Mouse (Mus musculus) T-cell, adult 2 months (primary cell): Measurements from ENCODE around the gene Surf4.

Experiments used
- DNase-seq: peaks from one replicate; pipeline ENCODE4 v3.0.0; 2022; ENCODE audit warnings: low spot score

Gene Surf4

DNA sequence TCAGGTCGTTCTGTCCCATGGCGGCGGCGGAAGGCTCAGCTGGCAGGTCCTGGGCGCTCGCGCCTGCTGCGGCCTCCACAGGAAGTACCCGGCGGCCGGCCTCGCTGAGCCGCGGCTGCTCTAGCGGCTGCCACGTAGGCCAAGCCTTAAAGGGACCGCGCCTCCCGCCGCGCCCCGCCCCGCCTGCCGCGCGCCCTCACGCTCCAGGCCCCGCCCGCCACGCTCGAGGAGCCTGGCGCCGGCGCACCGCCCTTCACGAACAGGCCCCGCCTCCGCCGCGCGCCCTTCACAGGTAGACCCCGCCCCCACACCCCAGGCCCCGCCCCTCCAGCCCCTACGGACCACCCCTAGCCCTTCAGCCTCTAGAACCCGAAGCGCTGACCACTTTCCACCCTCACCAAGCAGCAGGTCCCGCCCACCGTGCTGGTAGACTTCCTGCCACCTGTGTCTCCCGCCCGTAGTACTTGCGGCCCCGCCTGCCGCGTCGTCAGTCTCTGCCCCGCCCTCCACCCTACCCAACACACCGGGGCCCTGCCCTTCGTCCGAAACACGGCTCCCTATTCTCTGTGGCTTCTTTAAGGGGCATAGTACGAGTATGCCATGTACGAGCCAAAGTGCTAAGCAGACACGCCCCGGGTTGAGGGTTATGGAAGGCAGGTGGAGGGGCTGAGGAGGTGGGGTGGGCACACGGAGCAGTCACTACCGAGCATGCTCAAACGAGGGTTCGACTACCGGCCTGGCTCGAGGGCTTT, at the start of gene Surf4, which contains the start of gene Stkld1:
Surf4 (minus strand) TSS at position 625 of the 752 bp plus-strand sequence.
Stkld1 (plus strand) TSS at position 744 of the 752 bp plus-strand sequence.
- peak; percentile 92 for DNase-seq

DNA sequence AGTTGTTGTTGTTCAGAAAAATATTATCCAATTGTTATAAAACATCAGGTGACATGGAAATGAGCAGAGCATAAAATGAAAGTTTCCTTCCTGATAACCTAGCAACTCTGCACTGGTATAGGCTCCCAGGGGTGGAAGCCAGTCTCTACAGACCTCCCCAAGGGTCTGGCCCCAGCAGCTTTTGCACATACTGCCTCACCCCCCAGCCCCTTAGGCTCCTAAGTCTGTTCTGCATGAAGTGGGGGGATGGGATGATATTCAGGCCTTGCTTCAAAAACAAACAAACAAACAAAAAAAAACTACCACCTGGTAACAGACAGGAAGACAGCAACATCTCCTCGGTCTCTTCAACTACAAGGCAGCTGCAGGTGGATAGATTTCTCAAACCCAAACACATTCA, 46.6 kb upstream of the Surf4 start:
- DNase-seq = no peak

- no peak for DNase-seq
Measured at GRCm38 (mm10) chr2:26973960-26974359, 40.2 kb upstream of the Surf4 start.

- DNase-seq = no peak
Measured at GRCm38 (mm10) chr2:26973116-26973515, 39.4 kb upstream of the Surf4 start, which contains the start of gene Adamts13. TSS of gene Adamts13 (plus strand) at chr2:26973416.

DNA sequence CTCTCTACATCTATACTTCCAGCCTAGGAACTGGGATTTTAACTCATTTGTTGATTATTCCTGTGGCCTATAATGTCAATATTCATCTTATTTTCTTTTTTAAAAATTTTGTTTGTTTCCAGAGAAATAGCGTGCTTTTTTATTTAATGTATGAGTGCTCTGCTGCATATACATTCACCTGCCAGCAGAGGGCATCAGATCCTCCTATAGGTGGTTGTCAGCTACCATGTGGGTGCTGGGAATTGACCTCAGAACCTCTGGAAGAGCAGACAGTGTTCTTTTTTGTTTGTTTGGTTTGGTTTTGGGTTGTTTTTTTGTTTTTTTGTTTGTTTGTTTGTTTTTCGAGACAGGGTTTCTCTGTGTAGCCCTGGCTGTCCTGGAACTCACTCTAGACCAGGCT, 33.5 kb upstream of the Surf4 start:
- DNase-seq = no peak

- no peak for DNase-seq
Measured at GRCm38 (mm10) chr2:26964724-26965370, 31.1 kb upstream of the Surf4 start.

GRCm38 (mm10) chr2:26963923-26964723, 30.4 kb upstream of the Surf4 start, which contains the start of gene Rexo4:
TSS of gene Rexo4 (minus strand) at chr2:26964386.
- DNase-seq = peak; percentile 92

- no peak for DNase-seq
Measured at GRCm38 (mm10) chr2:26960756-26961155, 27.0 kb upstream of the Surf4 start.

DNA sequence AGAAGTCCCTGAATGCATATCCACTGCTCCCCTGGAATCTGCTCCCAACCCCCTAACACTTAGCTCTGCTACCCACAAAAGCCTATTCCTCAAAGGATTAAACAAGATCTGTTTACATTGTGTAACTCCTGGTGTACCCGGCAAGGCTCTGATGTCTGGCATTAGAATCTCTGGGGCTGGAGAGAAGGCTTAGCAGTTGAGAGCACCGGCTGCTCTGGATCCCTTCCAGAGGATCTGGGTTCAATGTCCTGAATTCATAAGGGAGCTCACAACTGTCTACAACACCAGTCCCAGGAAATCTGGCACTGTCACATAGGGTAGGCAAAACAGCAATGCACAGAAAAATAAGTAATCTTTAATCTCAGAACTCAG, 23.7 kb upstream of the Surf4 start:
- DNase-seq = no peak

- DNase-seq = no peak
Measured at GRCm38 (mm10) chr2:26956811-26957487, 23.2 kb upstream of the Surf4 start.

DNA sequence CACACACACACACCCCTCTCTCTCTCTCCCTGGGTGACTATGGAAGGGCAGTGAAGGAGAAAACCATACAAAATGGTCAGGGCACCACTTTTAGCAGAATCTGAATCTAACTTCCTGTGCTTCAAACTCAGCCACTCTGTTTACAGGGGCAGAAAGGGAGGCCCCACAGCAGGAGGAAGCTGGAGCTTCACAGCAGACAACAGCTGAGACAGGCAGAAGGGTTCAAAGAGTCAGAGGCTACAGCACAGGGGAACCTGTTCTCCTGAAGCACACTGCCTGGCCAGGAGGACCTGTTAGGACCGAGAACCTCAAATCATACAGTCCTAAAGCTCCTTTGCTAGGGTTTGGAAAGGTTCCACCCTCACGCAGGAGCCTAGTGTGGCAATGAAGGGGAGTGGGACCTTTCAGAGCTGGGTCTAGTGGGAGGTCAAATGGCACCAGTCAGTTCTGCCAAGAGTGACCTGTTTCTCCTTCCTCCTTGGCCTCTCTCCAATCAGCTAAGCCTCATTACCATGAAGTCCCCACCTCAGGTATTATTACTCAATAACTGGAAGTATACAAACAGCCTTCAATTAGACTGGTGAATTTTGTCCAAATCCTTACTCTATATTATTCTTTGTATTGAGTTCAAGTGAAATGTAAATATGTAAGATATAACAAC, 21.1 kb upstream of the Surf4 start:
- DNase-seq = no peak

GRCm38 (mm10) chr2:26952866-26953265, 19.1 kb upstream of the Surf4 start:
- no peak for DNase-seq

- DNase-seq = no peak
Measured at GRCm38 (mm10) chr2:26952193-26952592, 18.5 kb upstream of the Surf4 start.

DNA sequence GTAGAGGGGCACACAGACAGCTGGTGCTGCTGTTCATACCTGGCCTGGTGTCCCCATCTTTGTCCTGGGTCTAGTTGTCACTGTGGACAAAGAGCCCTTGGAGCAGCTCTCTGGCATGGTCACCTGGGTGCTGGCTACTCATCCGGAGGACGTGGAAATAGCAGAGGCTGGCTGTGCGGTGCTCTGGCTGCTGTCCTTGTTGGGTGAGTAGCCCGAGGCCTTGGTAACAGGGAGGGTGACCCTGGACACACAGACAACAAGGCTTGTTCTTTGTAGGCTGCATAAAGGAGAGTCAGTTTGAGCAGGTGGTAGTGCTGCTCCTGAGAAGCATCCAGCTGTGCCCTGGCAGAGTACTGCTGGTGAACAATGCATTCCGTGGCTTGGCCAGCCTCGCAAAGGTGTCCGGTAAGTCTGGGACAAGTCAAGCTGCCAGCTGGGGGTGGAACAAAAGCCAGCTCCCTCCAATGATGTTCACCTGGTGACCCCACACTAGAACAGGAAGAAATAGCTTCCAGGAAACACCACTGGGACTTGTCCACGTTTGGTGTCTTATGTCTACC, 17.7 kb upstream of the Surf4 start:
- no peak for DNase-seq

GRCm38 (mm10) chr2:26950411-26950810, 16.7 kb upstream of the Surf4 start:
- no peak for DNase-seq

DNA sequence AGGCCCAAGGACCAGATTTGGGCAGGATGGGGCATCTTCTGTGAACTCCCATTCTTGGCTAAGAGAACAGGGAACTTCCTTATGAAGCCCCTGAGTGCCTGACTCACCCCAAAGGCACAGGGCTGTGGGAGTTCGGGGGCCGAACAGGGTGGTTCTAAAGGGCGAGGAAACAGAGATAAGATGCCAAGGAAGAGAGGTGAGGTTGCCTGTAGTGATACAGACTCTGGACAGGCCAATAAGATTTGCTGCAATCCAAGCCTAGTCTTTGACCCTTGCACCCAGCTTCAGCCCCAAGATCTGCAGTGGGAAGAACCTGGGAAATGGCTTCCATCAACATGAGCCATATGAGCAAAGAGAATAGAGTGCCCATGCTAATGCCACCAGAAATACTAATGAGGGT, 9.5 kb upstream of the Surf4 start:
- no peak for DNase-seq

DNA sequence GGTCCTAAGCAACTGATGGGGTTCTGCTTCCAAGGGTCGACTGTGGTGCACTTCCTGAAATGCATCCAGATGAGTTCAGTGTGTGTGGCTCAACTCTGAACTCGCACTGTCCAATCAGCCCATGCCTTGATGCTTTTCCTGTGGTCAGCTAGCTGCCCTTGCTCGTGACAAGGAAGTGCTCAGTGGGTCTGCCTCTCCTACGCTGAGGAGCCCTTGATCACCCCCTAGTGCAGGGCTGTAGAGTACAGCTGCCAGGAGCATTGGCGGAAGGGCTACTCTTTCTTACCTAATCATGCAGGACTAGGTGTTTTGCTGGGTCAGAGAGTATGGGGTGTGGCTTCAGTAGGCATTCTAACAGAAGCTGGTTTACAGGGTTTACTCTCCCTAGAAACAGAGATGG, 7.8 kb upstream of the Surf4 start:
- DNase-seq = no peak

DNA sequence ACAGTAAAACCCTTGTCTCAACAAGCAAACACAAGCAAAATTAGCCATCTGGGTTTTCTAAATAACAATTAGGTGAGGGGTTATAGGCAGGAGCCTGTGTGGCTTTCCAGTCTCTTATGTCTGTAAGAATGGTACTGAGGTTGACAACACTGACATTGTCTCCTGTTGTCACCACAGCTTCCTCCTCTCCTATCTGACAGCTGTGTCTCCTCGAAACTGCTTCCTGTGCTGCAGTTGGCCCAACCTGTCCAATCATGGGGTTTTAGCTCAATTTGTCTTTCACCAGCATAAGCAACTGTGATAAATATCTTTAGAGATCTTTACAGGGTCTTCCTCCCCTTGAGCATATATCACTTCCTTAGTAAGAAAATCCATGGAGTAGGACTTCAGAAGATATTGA, 2.7 kb upstream of the Surf4 start:
- DNase-seq = peak; percentile 44

DNA sequence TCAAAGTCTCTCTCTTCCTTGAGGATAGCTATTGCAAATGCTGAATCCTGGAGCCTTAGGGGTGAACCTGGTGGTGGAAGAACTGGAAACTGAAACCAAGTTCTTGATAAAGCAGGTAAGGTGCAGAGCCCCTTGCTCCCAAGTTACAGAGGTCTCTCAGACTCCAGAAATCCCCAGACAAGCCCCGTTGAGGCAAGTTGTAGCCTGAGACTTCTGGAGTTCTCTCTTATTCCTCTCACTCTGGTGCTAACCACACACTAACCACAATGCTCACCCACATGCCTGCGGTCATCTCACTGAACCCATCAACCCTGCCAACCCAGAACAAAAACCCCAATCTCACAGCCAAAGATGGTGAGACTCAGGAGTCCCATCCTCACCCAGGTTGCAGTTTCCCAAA, 1.6 kb upstream of the Surf4 start:
- DNase-seq = peak; percentile 31

DNA sequence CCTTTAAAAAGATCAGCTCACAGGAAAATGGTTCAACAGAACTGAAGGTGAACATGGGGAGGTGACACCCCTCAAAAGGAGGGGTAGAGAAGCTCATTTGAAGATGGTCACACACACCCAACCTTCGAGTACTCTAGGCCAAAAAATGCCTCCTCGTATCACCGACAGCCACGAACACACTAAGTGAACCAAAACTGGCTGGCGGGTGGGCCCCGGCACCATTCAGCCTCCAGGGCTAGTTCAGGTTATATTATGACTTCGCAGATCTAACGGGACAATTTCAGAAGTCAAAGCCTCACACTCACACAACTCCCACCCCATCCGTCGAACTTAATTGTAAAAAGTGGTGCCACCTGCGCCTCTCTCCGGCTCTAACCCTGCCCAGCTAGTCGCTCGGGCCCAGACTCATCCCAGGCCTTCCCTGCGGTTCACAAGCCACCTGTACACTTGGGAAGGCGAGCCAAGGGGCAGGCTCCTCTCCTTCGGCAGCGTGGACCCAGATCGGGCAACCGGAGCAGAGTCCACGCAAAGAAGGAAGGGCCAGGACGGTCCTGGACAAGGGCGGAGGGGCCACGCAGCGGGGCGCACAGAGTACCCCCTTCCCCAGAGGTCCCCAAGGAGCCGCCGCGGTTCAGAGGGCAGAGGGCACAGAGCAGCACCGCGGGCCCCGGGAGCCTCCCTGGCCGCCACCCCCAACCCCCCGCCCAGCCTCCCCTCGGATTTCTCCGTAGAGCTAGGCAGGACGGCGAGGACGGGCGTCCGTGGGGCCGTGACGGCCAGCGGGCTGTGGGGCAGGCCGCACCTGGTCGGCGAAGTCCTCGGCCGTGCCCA, 1.0 kb downstream of the Surf4 start:
- DNase-seq = peak; percentile 23
